Mouse (Mus musculus) hindbrain, embryonic 12.5 days (tissue): ENCODE results near the gene Kansl2. TPM values are rescaled to one million over a fixed set of nuclear protein-coding genes. Genes with fewer than 3 reads are reported as not detected.
A peak's percentile ranks its signal among the peaks of the same experiment; 100 is the strongest.

Experiments
- ATAC-seq: fragments of 200-750 bp; cut with Nextera tagmentation; 2 replicates; pipeline ENCODE4 v1.8.0; 2017; ENCODE audit warnings: moderate TSS enrichment; ENCODE audit not compliant: low FRiP score
- H3K27ac ChIP-seq: fragments of 300-500 bp; sonication (generic); 2 replicates; pipeline ENCODE4 v1.5.1; 2016; ENCODE audit warnings: mild to moderate bottlenecking
- H3K27me3 ChIP-seq: fragments of 300-500 bp; sonication (generic); 2 replicates; pipeline ENCODE4 v1.6.1; 2016; ENCODE audit warnings: mild to moderate bottlenecking
- H3K36me3 ChIP-seq: fragments of 300-500 bp; sonication (generic); 2 replicates; pipeline ENCODE4 v1.6.1; 2016; ENCODE audit warnings: mild to moderate bottlenecking
- H3K4me1 ChIP-seq: fragments of 300-500 bp; sonication (generic); 2 replicates; pipeline ENCODE4 v1.6.1; 2016
- H3K4me2 ChIP-seq: fragments of 300-500 bp; sonication (generic); replicated peaks from 2 replicates; pipeline ENCODE4 v1.6.1; 2016; ENCODE audit warnings: mild to moderate bottlenecking
- H3K4me3 ChIP-seq: fragments of 300-500 bp; sonication (generic); 2 replicates; pipeline ENCODE4 v1.5.1; 2016; ENCODE audit warnings: mild to moderate bottlenecking
- H3K9ac ChIP-seq: fragments of 300-500 bp; sonication (generic); 2 replicates; pipeline ENCODE4 v1.6.1; 2016; ENCODE audit warnings: mild to moderate bottlenecking, moderate library complexity
- H3K9me3 ChIP-seq: fragments of 300-500 bp; sonication (generic); replicated peaks from 2 replicates; pipeline ENCODE4 v1.6.1; 2016; ENCODE audit warnings: mild to moderate bottlenecking
- WGBS: fragments of 180-500 bp; shearing (Covaris S2); methylation state at CpG from one replicate; pipeline ENCODE4 v1.1.7; 2016; 5-methylcytosine and 5-hydroxymethylcytosine counted together
- polyA plus RNA-seq: library from polyadenylated mRNA; unstranded; fragments of >200 nt; fragmentation: Nextera tagmentation; extraction: Ambion mirVana; gene quantifications from 2 replicates; pipeline ENCODE4 v1.2.1, GENCODE M21; 2016

The Kansl2 gene
- polyA plus RNA-seq, 1 experiment from 2014 or later, result 166 TPM

DNA sequence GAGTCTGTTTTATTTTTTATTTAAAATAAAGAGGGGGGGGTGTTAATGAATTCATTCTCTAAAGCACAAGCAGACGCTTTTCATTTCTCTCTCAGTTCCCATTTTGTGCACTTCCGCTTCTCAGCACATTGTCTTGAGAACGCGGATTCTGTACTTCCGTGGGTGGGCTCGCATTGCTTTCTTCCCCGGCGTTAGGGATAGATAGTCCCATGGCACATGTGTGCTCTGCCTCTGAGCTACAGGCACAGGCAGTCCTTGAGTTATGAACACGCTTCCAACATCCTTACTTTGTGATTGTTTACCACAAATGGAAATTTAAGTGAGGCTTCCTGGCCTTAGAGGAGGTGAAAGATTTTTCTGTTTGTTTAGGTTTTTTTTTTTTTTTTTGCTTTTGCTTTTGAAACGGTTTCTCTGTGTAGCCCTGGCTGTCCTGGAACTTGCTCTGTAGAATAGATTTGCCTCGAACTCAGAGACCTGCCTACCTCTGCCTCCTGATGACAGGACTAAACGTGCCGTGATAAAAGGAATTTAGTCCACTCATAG is 22.6 kb downstream of the Kansl2 start:
- Histone ChIP-seq H3K4me1 (peaks cover 9% of the 10 kb centered on the region; the same call in 1 of the 2 replicates), H3K9me3 (no peaks in the 10 kb centered on the region), H3K36me3 (no peaks in the 10 kb centered on the region), H3K9ac (no peak overlapping the region), H3K4me3 (no peak overlapping the region), H3K4me2 (0 out of 2 replicates have a peak overlapping the region, but pooled peaks have one; percentile 51), H3K27me3 (no peaks in the 10 kb centered on the region), H3K27ac (no peak overlapping the region)
- WGBS, result 52% methylated on average over 13 of the region's 13 CpGs
- ATAC-seq, result no peak

DNA sequence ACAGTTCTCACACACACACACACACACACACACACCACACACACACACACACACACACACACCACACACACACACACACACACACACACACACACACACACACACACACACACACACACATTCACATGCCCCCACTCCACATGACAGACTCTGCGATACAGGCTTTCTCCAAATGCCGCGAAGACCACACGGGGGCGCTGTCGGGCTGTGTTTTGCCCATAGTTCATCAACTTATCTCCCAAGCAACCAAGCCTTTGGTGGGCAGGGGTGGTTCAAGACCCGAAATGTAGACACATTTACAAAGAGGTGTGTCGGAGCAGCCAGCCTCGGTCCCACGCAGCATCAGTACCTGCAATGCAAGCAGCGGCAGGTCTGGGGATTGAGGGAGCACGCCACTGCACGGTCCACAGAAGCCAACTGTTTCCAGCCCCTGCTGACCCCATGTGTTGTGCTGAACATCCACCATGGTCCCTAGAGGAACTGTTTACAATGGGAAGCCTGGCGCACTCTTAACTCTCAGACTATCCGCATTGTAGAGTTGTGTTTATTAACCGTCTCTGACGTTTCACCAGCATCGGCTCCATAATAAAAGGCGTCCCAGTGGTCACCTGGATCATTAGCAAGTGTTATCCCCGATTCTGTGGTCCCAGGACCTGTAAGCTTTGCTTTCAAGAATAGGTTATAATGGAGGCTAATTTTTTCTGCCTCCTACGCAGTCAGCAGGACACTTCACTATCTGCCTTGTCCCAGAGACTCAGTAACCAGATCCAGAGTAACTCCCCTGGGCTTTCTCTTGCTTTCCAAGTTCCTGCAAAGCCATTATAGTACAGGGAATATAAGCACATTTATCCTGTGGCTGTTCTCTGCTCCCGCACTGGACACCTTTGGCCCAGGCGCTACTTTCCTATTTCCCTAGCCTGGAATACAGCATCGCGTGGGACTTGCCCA is 23.4 kb downstream of the Kansl2 start:
- 27% methylated on average over 25 of the region's 25 CpGs for WGBS
- no peak overlapping the region for H3K27ac ChIP-seq
- H3K36me3 ChIP-seq, result no peaks in the 10 kb centered on the region
- H3K4me1 ChIP-seq, result peaks cover 9% of the 10 kb centered on the region; the same call in 1 of the 2 replicates
- peak overlapping the region; percentile 10; the same call in 1 of the 2 replicates for H3K4me3 ChIP-seq
- peak overlapping the region; percentile 51 for H3K4me2 ChIP-seq
- no peak overlapping the region for H3K9ac ChIP-seq
- ATAC-seq, result no peak
- H3K9me3 ChIP-seq, result no peaks in the 10 kb centered on the region
- no peaks in the 10 kb centered on the region for H3K27me3 ChIP-seq

DNA sequence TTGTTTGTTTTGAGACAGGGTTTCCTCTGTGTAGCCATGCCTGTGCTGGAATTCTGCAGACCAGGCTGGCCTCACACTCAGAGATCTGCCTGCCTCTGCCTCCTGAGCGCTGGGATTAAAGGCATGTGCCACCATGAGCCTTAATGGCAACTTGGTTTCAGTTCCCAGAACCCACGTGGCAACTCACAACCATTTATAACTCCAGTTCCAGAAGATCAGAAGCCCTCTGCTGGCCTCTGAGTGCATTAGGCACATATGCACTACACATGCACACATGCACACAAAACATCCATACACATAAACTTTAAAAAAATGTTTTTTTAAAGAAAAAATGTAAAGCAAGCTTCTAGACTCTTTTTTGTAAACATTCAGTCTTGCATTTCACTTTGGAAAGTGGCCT is 24.7 kb downstream of the Kansl2 start:
- Histone ChIP-seq H3K27me3 (peaks cover 2% of the 10 kb centered on the region; the same call in 1 of the 2 replicates), H3K9me3 (no peaks in the 10 kb centered on the region), H3K4me2 (no peak overlapping the region), H3K4me1 (peaks cover 9% of the 10 kb centered on the region; the same call in 1 of the 2 replicates), H3K9ac (no peak overlapping the region), H3K27ac (no peak overlapping the region), H3K36me3 (no peaks in the 10 kb centered on the region), H3K4me3 (no peak overlapping the region)
- 68% methylated on average over 2 of the region's 2 CpGs for WGBS
- no peak for ATAC-seq

DNA sequence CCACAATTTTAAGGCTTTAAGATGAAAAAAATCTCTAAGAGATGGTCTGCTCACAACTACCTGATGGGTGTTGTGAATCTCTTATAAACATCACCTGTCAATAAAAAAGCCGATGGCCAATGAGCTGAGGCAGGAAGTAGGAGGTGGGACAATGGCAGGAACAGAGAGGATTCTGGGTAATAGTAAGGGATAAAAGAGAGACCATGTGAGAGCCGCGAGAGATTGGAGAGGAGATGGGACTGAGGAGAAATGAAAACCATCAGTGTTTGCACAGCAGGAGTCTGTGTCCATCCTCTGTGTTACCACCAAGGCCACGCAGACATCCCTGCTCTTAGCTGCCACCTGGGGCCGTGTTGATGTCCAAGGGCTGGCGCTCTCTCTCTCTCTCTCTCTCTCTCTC is 26.7 kb downstream of the Kansl2 start:
- H3K4me1 ChIP-seq, result peaks cover 7% of the 10 kb centered on the region; the same call in 1 of the 2 replicates
- no peaks in the 10 kb centered on the region for H3K36me3 ChIP-seq
- H3K4me2 ChIP-seq, result no peak overlapping the region
- peaks cover 4% of the 10 kb centered on the region; the same call in 1 of the 2 replicates for H3K27me3 ChIP-seq
- 76% methylated on average over 5 of the region's 6 CpGs for WGBS
- no peak overlapping the region for H3K27ac ChIP-seq
- H3K4me3 ChIP-seq, result no peak overlapping the region
- no peak for ATAC-seq
- no peaks in the 10 kb centered on the region for H3K9me3 ChIP-seq
- no peak overlapping the region for H3K9ac ChIP-seq

DNA sequence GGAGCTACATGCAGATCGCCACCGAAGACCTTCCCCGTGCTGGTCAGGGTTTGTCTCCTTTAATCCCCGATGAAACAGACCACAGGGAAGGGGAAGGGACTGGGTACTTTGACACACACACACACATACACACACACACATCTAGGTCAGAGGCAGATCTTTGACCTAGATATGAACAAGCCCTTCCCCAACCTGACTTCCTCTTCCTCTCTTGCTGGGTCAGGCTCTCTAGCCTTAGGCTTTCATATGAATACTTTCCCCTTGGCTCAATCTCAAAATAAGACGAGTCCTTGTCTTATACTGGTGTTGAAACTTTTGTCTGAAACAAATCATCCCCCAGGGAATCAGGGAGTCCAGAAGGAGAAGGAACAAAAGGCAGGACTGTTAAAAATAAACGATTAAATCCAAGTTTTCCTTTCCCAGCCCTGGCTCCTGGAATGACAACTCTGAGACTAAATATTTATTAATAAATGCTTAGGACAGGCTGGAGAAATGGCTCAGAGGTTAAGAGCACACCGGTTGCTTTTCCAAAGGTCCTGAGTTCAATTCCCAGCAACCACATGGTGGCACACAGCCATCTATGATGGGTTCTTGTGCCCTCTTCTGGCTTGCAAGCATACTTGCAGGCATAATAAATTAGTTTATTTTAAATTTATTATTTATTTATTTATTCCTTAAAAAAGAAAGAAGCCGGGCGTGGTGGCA is 27.7 kb downstream of the Kansl2 start:
- 83% methylated on average over 9 of the region's 9 CpGs for WGBS
- H3K36me3 ChIP-seq, result no peaks in the 10 kb centered on the region

DNA sequence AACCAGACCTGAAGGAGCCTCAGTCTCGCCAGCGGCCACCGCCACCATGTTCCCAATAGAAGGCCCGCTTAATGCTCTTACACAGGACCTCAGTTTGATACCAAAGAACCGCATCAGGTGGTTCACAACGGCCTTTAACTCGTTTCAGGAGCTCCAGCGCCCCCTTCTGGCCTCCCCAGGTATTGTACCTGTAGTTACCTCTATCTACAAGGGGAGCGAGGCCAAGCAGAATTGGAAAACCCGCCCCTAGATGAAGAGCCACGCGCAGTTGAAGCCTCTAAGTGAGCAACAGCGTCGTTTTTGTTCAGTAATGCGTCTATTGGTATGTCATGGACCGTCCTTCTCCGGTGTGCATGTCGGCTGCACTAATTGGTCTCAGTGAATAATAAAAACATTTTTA is 29.6 kb downstream of the Kansl2 start:
- Histone ChIP-seq H3K9me3 (no peaks in the 10 kb centered on the region), H3K4me3 (no peak overlapping the region)

More for the DNA sequence above, 27.7 kb downstream of the Kansl2 start:
- H3K9me3 ChIP-seq, result no peaks in the 10 kb centered on the region
- no peak overlapping the region for H3K4me2 ChIP-seq
- peaks cover 4% of the 10 kb centered on the region; the same call in 1 of the 2 replicates for H3K27me3 ChIP-seq
- no peak overlapping the region for H3K4me3 ChIP-seq
- H3K9ac ChIP-seq, result no peak overlapping the region
- peaks cover 7% of the 10 kb centered on the region; the same call in 1 of the 2 replicates for H3K4me1 ChIP-seq
- no peak for ATAC-seq
- no peak overlapping the region for H3K27ac ChIP-seq

DNA sequence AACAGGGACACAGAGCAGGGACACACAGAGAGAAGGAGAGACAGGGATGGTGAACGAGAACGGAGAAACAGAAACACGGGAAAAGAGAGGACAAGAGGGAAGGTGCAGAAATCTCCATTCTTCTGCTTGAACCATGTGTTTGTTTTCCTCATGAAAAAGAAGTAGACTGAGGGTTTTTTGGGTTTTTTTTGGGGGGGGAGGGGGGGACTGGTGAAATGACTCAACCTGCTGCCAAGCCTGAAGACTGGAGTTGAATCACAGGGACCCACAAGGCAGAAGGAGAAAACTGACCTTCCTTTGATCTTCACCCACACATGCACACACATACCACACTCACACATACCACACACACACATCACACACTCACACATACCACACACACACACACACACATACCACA is 30.7 kb downstream of the Kansl2 start:
- Histone ChIP-seq H3K4me2 (no peak overlapping the region), H3K9me3 (no peaks in the 10 kb centered on the region), H3K27ac (no peak overlapping the region), H3K36me3 (no peaks in the 10 kb centered on the region), H3K9ac (no peak overlapping the region), H3K4me1 (no peaks in the 10 kb centered on the region), H3K4me3 (no peak overlapping the region), H3K27me3 (peaks cover 4% of the 10 kb centered on the region; the same call in 1 of the 2 replicates)
- no peak for ATAC-seq
- WGBS, result 85% methylated on average over 3 of the region's 3 CpGs

More for the DNA sequence above, 29.6 kb downstream of the Kansl2 start:
- WGBS, result 16% methylated on average over 18 of the region's 18 CpGs
- Histone ChIP-seq H3K27me3 (peaks cover 4% of the 10 kb centered on the region; the same call in 1 of the 2 replicates), H3K36me3 (no peaks in the 10 kb centered on the region), H3K9ac (no peak overlapping the region), H3K4me1 (no peaks in the 10 kb centered on the region), H3K4me2 (no peak overlapping the region), H3K27ac (no peak overlapping the region)
- ATAC-seq, result no peak

DNA sequence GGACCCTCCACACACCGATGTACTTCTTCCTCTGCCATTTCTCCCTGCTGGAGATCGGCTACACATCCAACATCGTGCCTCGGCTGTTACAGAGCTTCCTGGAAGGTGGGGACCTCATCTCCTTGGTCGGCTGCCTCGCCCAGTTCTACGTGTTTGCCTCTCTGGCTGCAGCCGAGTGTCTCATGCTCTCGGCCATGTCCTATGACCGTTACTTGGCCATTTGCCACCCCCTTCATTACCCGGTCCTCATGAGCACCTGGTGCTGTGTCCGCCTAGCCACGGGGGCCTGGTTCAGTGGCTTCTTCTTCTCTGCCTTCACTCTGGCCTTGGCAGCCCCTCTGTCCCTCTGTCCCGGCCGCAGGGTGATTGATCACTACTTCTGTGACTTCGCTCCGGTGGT is 36.4 kb downstream of the Kansl2 start:
- Histone ChIP-seq H3K9me3 (no peaks in the 10 kb centered on the region), H3K4me3 (no peak overlapping the region), H3K36me3 (no peaks in the 10 kb centered on the region), H3K27ac (no peak overlapping the region), H3K9ac (no peak overlapping the region), H3K4me1 (no peaks in the 10 kb centered on the region), H3K4me2 (no peak overlapping the region), H3K27me3 (no peaks in the 10 kb centered on the region)
- ATAC-seq, result no peak
- 87% methylated on average over 17 of the region's 17 CpGs for WGBS

DNA sequence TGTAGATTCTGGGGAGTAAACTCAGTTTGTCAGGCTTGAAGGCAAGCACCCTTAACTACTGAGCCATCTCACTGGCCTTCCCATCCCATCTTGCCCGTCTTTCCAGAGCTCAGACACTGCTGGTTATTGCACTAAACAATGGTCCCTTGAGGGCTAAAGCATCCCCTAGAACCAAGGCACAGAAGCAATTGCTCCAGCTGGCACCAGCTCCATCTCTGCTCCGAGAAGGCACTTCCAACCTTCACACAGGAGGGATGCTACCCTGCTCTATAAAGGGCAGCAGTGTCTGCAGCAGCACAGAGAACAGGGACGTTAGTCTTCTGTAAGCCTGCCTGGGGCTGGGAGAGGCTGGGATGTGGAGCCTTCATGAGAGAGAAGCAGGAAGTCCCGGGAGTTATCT is 42.0 kb downstream of the Kansl2 start, which contains the start of gene Olfr279:
Gene Olfr279 (plus strand): TSS at position 301 of the 400 bp plus-strand sequence.
- Histone ChIP-seq H3K27ac (no peak within 1 kb of the TSS), H3K4me3 (no peak within 1 kb of the TSS), H3K4me1 (no peaks in the 10 kb centered on the region), H3K9me3 (no peaks in the 10 kb centered on the region), H3K27me3 (no peaks in the 10 kb centered on the region), H3K36me3 (no peaks in the 10 kb centered on the region), H3K4me2 (no peak within 1 kb of the TSS), H3K9ac (no peak within 1 kb of the TSS)
- ATAC-seq, result no peak
- WGBS, result 67% methylated on average over 4 of the region's 4 CpGs

DNA sequence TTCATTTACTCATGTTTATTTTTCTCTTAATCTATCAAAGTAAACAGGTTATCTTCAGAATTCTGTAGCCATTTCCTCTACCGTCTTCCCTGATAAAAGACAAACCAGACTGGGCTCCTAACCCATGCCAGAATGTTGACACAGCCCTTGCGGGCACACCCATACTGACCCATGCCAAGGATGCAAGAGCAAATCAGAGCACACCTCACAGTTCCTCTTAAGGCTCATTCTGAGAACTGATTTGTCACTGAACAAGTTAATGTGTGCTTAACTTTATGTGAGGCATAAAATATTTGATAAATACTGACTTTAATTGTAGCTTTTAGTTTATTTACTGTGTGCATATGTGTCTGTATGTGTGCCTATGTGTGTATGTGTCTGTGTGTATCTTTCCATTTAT is 42.7 kb downstream of the Kansl2 start:
- Histone ChIP-seq H3K27me3 (no peaks in the 10 kb centered on the region), H3K9me3 (no peaks in the 10 kb centered on the region), H3K36me3 (no peaks in the 10 kb centered on the region), H3K9ac (no peak overlapping the region), H3K27ac (no peak overlapping the region), H3K4me2 (no peak overlapping the region), H3K4me3 (no peak overlapping the region), H3K4me1 (no peaks in the 10 kb centered on the region)
- no peak for ATAC-seq
- WGBS, result 85% methylated on average over 2 of the region's 2 CpGs

DNA sequence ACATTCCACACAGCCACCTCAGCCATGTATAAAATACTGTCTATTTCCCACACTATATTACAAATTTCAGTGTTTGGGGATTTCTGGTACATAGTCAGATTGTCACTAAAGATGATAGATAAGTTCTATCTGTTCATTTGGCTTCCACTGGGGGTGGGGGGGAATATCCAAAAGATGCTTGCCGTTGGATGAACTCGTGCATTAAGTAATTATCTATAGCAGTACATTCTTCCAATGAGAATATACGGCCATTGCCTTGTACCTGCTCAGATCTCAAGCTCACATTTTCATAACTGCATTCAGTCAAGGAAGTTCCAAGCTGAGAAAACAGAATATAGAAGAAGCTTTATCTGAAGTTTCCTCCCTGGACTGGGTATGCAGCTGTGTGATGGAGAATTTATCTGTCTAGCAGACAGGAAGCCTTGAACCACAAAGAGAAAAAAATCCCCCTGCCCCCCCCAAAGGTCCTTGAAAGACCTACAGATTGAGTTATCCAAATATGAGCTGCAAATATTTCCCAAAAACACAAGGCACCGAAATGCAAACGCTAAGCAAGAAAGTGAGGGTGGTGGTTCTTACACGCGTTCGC is 47.5 kb downstream of the Kansl2 start:
- ATAC-seq, result no peak
- Histone ChIP-seq H3K36me3 (no peaks in the 10 kb centered on the region), H3K27ac (no peak overlapping the region), H3K4me3 (no peak overlapping the region), H3K9me3 (no peaks in the 10 kb centered on the region), H3K4me1 (no peaks in the 10 kb centered on the region), H3K9ac (no peak overlapping the region), H3K4me2 (no peak overlapping the region), H3K27me3 (no peaks in the 10 kb centered on the region)
- 95% methylated on average over 8 of the region's 8 CpGs for WGBS
